Comparison of ENCODE assay signal across 18 mouse cellular contexts in the genomic region with DNA sequence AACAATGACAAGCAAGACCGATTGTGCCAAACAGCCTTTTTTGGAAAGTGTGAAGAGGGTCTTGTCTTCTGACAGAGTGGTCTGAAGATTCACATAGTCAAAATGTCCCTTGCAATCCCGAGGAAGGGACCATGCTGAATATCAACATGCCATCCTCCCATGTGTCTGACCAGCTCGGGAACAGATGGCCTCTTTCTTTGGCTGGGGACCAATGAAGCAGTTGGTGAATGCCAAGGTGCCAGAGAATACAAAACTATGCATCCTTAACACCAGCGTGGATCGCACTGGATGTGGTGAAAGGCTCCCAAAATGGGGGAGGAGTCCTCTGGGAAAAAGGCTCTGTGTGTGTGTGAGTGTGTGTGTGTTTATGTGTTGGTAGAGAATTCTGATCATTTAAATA. TPM values are rescaled to one million over a fixed set of nuclear protein-coding genes. Genes with fewer than 3 reads are reported as not detected.
DNase-seq lines count a peak whose midpoint lies in the region; ATAC-seq lines count a peak whose summit lies in the region.
"Had no signal": no experiment of that assay in that cellular context is flagged by ENCODE, and none has a peak within 500 bp of the region (broad histone marks: within the 10 kb centered on the region; RNA-seq: fewer than 3 reads in every experiment).

No protein-coding gene starts in this region.

- no peak overlapping the region for H3K9ac ChIP-seq in forebrain, embryonic 13.5 days
- no peak overlapping the region for H3K9ac ChIP-seq in forebrain, embryonic 11.5 days (ENCODE audit: low read length)
- no peak overlapping the region for H3K9ac ChIP-seq in forebrain, embryonic 16.5 days (replicated peaks; ENCODE audit: low read depth, low read length)
- H3K9ac ChIP-seq: midbrain, embryonic 15.5 days; neural tube, embryonic 12.5 days had no signal

- 64% methylated on average over 5 of the region's 5 CpGs for WGBS in forebrain, embryonic 13.5 days
- 80% methylated on average over 5 of the region's 5 CpGs for WGBS in forebrain, embryonic 11.5 days
- 44% methylated on average over 5 of the region's 5 CpGs for WGBS in forebrain, embryonic 16.5 days

- 0 out of 2 replicates have a peak, but pooled peaks cover 1% of the 10 kb centered on the region for H3K27me3 ChIP-seq in forebrain, embryonic 13.5 days
- H3K27me3 ChIP-seq in forebrain, embryonic 11.5 days (ENCODE audit: control insufficient read depth, insufficient read depth, low read length): no peaks in the 10 kb centered on the region
- no peaks in the 10 kb centered on the region; the same call in 1 of the 2 replicates for H3K27me3 ChIP-seq in forebrain, embryonic 16.5 days (replicated peaks; ENCODE audit: control insufficient read depth, insufficient read depth, low read length)
- H3K27me3 ChIP-seq: midbrain, embryonic 15.5 days; neural tube, embryonic 12.5 days had no signal

- no peak overlapping the region for H3K4me3 ChIP-seq in forebrain, embryonic 13.5 days
- no peak overlapping the region for H3K4me3 ChIP-seq in forebrain, embryonic 11.5 days (ENCODE audit: low read depth, low read length)
- no peak overlapping the region for H3K4me3 ChIP-seq in forebrain, embryonic 16.5 days (replicated peaks; ENCODE audit: low read length)
- H3K4me3 ChIP-seq: embryonic facial prominence, embryonic 10.5 days; heart, embryonic 10.5 days; midbrain, embryonic 15.5 days; neural tube, embryonic 12.5 days had no signal

- peak overlapping the region; percentile 31 for H3K27ac ChIP-seq in forebrain, embryonic 13.5 days
- no peak overlapping the region for H3K27ac ChIP-seq in forebrain, embryonic 11.5 days (ENCODE audit: low read depth, low read length)
- no peak overlapping the region for H3K27ac ChIP-seq in forebrain, embryonic 16.5 days (ENCODE audit: low read length)
- H3K27ac ChIP-seq: embryonic facial prominence, embryonic 10.5 days; heart, embryonic 10.5 days; kidney, postnatal 0 days; midbrain, embryonic 15.5 days; neural tube, embryonic 12.5 days had no signal

- H3K4me1 ChIP-seq in forebrain, embryonic 13.5 days: peaks cover 40% of the 10 kb centered on the region
- H3K4me1 ChIP-seq in forebrain, embryonic 11.5 days (replicated peaks; ENCODE audit: control insufficient read depth, insufficient read depth, low read length): peaks cover 4% of the 10 kb centered on the region; the same call in 1 of the 2 replicates
- peaks cover 17% of the 10 kb centered on the region for H3K4me1 ChIP-seq in forebrain, embryonic 16.5 days (replicated peaks; ENCODE audit: control insufficient read depth, insufficient read depth, low read length)
- H3K4me1 ChIP-seq: heart, embryonic 10.5 days had no signal

- no peak for DNase-seq in forebrain, embryonic 11.5 days (ENCODE audit: low spot score)
- peak; percentile 36 to 49 for DNase-seq in right cerebral cortex, adult 2 months (ENCODE audit: low spot score in 2 of 2)
- no peak for DNase-seq in right cerebral cortex, postnatal 14 days
- DNase-seq in adrenal gland, adult (ENCODE audit: inconsistent age in 2 of 2, low spot score in 1 of 2): no peak
- no peak for DNase-seq in spleen, postnatal 10 days (ENCODE audit: low spot score in 2 of 2)
- DNase-seq in ovary, postnatal 36 days (ENCODE audit: low spot score): no peak
- DNase-seq: gastrocnemius, postnatal 25 days; layer of hippocampus, adult 9-11 months; lung, postnatal 36 days; thymus, adult 18-20 months had no signal

- no peaks in the 10 kb centered on the region for H3K9me3 ChIP-seq in forebrain, embryonic 13.5 days (replicated peaks)
- no peaks in the 10 kb centered on the region for H3K9me3 ChIP-seq in forebrain, embryonic 11.5 days (ENCODE audit: control insufficient read depth, low read length)
- H3K9me3 ChIP-seq in forebrain, embryonic 16.5 days (ENCODE audit: control insufficient read depth, low read length): no peaks in the 10 kb centered on the region
- H3K9me3 ChIP-seq: embryonic facial prominence, embryonic 10.5 days; heart, embryonic 10.5 days; midbrain, embryonic 15.5 days; neural tube, embryonic 12.5 days had no signal

- 0 out of 2 replicates have a peak, but pooled peaks cover 3% of the 10 kb centered on the region for H3K36me3 ChIP-seq in forebrain, embryonic 13.5 days (ENCODE audit: poor library complexity, severe bottlenecking)
- H3K36me3 ChIP-seq in forebrain, embryonic 11.5 days (ENCODE audit: control insufficient read depth, insufficient read depth, low read length): no peaks in the 10 kb centered on the region
- H3K36me3 ChIP-seq in forebrain, embryonic 16.5 days (ENCODE audit: control insufficient read depth, insufficient read depth): 0 out of 2 replicates have a peak, but pooled peaks cover 2% of the 10 kb centered on the region
- H3K36me3 ChIP-seq: embryonic facial prominence, embryonic 10.5 days; heart, embryonic 10.5 days; midbrain, embryonic 15.5 days; neural tube, embryonic 12.5 days had no signal

- H3K4me2 ChIP-seq in forebrain, embryonic 13.5 days: no peak overlapping the region
- no peak overlapping the region for H3K4me2 ChIP-seq in forebrain, embryonic 11.5 days (ENCODE audit: low read depth, low read length, severe bottlenecking)
- no peak overlapping the region for H3K4me2 ChIP-seq in forebrain, embryonic 16.5 days (ENCODE audit: low read length)
- H3K4me2 ChIP-seq: midbrain, embryonic 15.5 days; neural tube, embryonic 12.5 days had no signal

- ATAC-seq in forebrain, embryonic 13.5 days: peak; percentile 85
- ATAC-seq in forebrain, embryonic 11.5 days (replicated peaks; ENCODE audit: low FRiP score): no peak
- peak; percentile 70 for ATAC-seq in forebrain, embryonic 16.5 days
- ATAC-seq: inflammation-experienced regulatory T-cells, adult 6 months; midbrain, embryonic 15.5 days had no signal

RNA-seq across cellular contexts. Expression of gene Ephb1, which starts 56.5 kb away (rescaled TPM):
- 23.0 and 29.4 TPM in 2 replicates for polyA plus RNA-seq in forebrain, embryonic 13.5 days (2015; fragmentation: Nextera tagmentation; extraction: Ambion mirVana)
- 19.8 and 19.9 TPM in 2 replicates for polyA plus RNA-seq in forebrain, embryonic 11.5 days (2014; fragmentation: Nextera tagmentation; extraction: Ambion mirVana)
- 45.4 and 48.8 TPM in 2 replicates for polyA plus RNA-seq in forebrain, embryonic 16.5 days (2015; fragmentation: Nextera tagmentation; extraction: Ambion mirVana)
- polyA plus RNA-seq: inflammation-experienced regulatory T-cells, adult 6 months had no signal

Comparison
In these comparisons a context has a peak if more than half of its experiments do, and no peak if none do; other contexts are left out.
1. DNase-seq: peak in right cerebral cortex, adult 2 months (2 of 2); none in forebrain, embryonic 11.5 days (single experiment), right cerebral cortex, postnatal 14 days (single experiment), adrenal gland, adult (0 of 2), spleen, postnatal 10 days (0 of 2) and ovary, postnatal 36 days (single experiment).